ENCODE assay signal across 18 mouse cellular contexts in the genomic region with DNA sequence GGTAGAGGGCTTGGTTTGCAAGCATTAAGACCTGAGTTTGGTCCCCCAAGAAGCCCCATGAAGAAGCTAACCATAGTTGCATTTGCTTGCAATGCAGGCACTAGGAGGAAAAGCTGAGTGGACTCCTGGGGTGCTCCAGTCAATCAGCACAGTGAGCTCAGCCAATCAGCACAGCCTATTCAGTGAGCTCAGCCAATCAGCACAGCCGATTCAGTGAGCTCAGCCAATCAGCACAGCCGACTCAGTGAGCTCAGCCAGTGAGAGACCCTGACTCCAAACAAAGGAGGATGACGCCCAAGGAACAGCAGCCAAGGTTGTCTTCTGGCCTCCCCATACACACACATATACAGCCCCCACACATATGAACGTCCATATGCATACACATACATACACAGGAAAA. TPM values are rescaled to one million over a fixed set of nuclear protein-coding genes. Genes with fewer than 3 reads are reported as not detected.
"Had no signal": no experiment of that assay in that cellular context is flagged by ENCODE, and none has a peak within 500 bp of the region (broad histone marks: within the 10 kb centered on the region; RNA-seq: fewer than 3 reads in every experiment).

No protein-coding gene starts in this region.

- H3K4me1 ChIP-seq: kidney, embryonic 15.5 days; limb, embryonic 10.5 days; liver, embryonic 15.5 days; midbrain, embryonic 12.5 days; neural tube, embryonic 13.5 days had no signal

- H3K27me3 ChIP-seq: kidney, embryonic 15.5 days; liver, embryonic 15.5 days; midbrain, embryonic 12.5 days; neural tube, embryonic 13.5 days had no signal

- ATAC-seq: lung, postnatal 0 days had no signal

- H3K27ac ChIP-seq: kidney, embryonic 15.5 days; left cerebral cortex, adult 2 months; limb, embryonic 10.5 days; liver, embryonic 15.5 days; midbrain, embryonic 12.5 days; neural tube, embryonic 13.5 days had no signal

- H3K4me2 ChIP-seq: kidney, embryonic 15.5 days; liver, embryonic 11.5 days; liver, embryonic 15.5 days; midbrain, embryonic 12.5 days; neural tube, embryonic 13.5 days had no signal

- H3K9ac ChIP-seq: kidney, embryonic 15.5 days; liver, embryonic 15.5 days; midbrain, embryonic 12.5 days; neural tube, embryonic 13.5 days had no signal

- H3K4me3 ChIP-seq: kidney, embryonic 15.5 days; left cerebral cortex, adult 2 months; limb, embryonic 10.5 days; liver, embryonic 15.5 days; midbrain, embryonic 12.5 days; myocyte; neural tube, embryonic 13.5 days had no signal

- H3K9me3 ChIP-seq: kidney, embryonic 15.5 days; limb, embryonic 10.5 days; liver, embryonic 15.5 days; midbrain, embryonic 12.5 days; neural tube, embryonic 13.5 days had no signal

- DNase-seq: kidney, adult 18-20 months; kidney, postnatal 14 days; lung, adult 2 months; lung, postnatal 36 days; right cerebral cortex, adult 18-20 months; right cerebral cortex, postnatal 25 days; thymus, adult 18-20 months; thymus, postnatal 14 days had no signal

- H3K36me3 ChIP-seq: kidney, embryonic 15.5 days; limb, embryonic 10.5 days; liver, embryonic 15.5 days; midbrain, embryonic 12.5 days; neural tube, embryonic 13.5 days had no signal

RNA-seq across cellular contexts. Expression of a gene that starts 48.2 kb away (rescaled TPM):
- polyA plus RNA-seq: small intestine, adult 2 months had no signal
